In genomic region chr4:121231772-121232414, GRCm38 (mm10) we compare ENCODE assay signal across 8 mouse cellular contexts. TPM values are rescaled to one million over a fixed set of nuclear protein-coding genes. Genes with fewer than 3 reads are reported as not detected.
A peak's percentile ranks its signal among the peaks of the same experiment; 100 is the strongest.
DNase-seq lines count a peak whose midpoint lies in the region; ATAC-seq lines count a peak whose summit lies in the region.

No protein-coding gene starts in this region.

- ATAC-seq in forebrain, embryonic 14.5 days, result peak; percentile 71
- peak; percentile 67 for ATAC-seq in kidney, embryonic 16.5 days (ENCODE audit: low FRiP score, low TSS enrichment)
- ATAC-seq in midbrain, embryonic 11.5 days (ENCODE audit: low FRiP score), result peak; percentile 84

- H3K9me3 ChIP-seq in forebrain, embryonic 14.5 days (replicated peaks; ENCODE audit: control insufficient read depth, low read length), result no peaks in the 10 kb centered on the region
- no peaks in the 10 kb centered on the region for H3K9me3 ChIP-seq in kidney, embryonic 16.5 days (ENCODE audit: low read length)
- no peaks in the 10 kb centered on the region for H3K9me3 ChIP-seq in midbrain, embryonic 11.5 days (ENCODE audit: control insufficient read depth, low read length)

- WGBS in forebrain, embryonic 14.5 days, result 6% methylated on average over 5 of the region's 5 CpGs
- WGBS in kidney, embryonic 16.5 days, result 4% methylated on average over 5 of the region's 5 CpGs
- 10% methylated on average over 5 of the region's 5 CpGs for WGBS in midbrain, embryonic 11.5 days

- no peak overlapping the region for H3K27ac ChIP-seq in forebrain, embryonic 14.5 days (ENCODE audit: low read depth, low read length)
- H3K27ac ChIP-seq in kidney, embryonic 16.5 days (ENCODE audit: low read length), result no peak overlapping the region
- H3K27ac ChIP-seq in midbrain, embryonic 11.5 days (ENCODE audit: low read depth, low read length), result peak overlapping the region; percentile 25; the same call in 1 of the 2 replicates

- H3K4me2 ChIP-seq in forebrain, embryonic 14.5 days (ENCODE audit: low read length), result peak overlapping the region; percentile 36; the same call in 1 of the 2 replicates
- no peak overlapping the region for H3K4me2 ChIP-seq in kidney, embryonic 16.5 days (replicated peaks; ENCODE audit: low read depth, low read length)
- peak overlapping the region; percentile 60; the same call in 1 of the 2 replicates for H3K4me2 ChIP-seq in midbrain, embryonic 11.5 days

- DNase-seq in gastrocnemius, adult 18-20 months (ENCODE audit: low spot score), result peak; percentile 15
- no peak for DNase-seq in gastrocnemius, adult 8-10 months (ENCODE audit: low spot score in 2 of 2)
- DNase-seq in 416B (ENCODE audit: low read depth) (peak; percentile 77), adipocyte (ENCODE audit: low spot score) (peak; percentile 60)
- peak; percentile 85 for DNase-seq in forebrain, embryonic 14.5 days (ENCODE audit: low spot score)
- peak; percentile 95 for DNase-seq in midbrain, embryonic 11.5 days (ENCODE audit: low spot score, missing footprints)
- peak; percentile 56 for DNase-seq in thymus, postnatal 14 days

- H3K4me1 ChIP-seq in forebrain, embryonic 14.5 days (ENCODE audit: control insufficient read depth, insufficient read depth, low read length), result peaks cover 6% of the 10 kb centered on the region; the same call in 1 of the 2 replicates
- H3K4me1 ChIP-seq in kidney, embryonic 16.5 days (ENCODE audit: insufficient read depth, low read length), result 0 out of 2 replicates have a peak, but pooled peaks cover 4% of the 10 kb centered on the region
- peaks cover 9% of the 10 kb centered on the region for H3K4me1 ChIP-seq in midbrain, embryonic 11.5 days (ENCODE audit: control insufficient read depth, insufficient read depth, low read length)

- H3K27me3 ChIP-seq in forebrain, embryonic 14.5 days (replicated peaks; ENCODE audit: control insufficient read depth, insufficient read depth, low read length), result no peaks in the 10 kb centered on the region
- no peaks in the 10 kb centered on the region for H3K27me3 ChIP-seq in kidney, embryonic 16.5 days (ENCODE audit: insufficient read depth, low read length)
- H3K27me3 ChIP-seq in midbrain, embryonic 11.5 days (ENCODE audit: control insufficient read depth, insufficient read depth, low read length), result no peaks in the 10 kb centered on the region

- no peaks in the 10 kb centered on the region for H3K36me3 ChIP-seq in forebrain, embryonic 14.5 days (ENCODE audit: control insufficient read depth, insufficient read depth, low read length)
- H3K36me3 ChIP-seq in kidney, embryonic 16.5 days (ENCODE audit: insufficient read depth, low read length), result no peaks in the 10 kb centered on the region
- H3K36me3 ChIP-seq in midbrain, embryonic 11.5 days (ENCODE audit: control insufficient read depth, insufficient read depth, low read length), result no peaks in the 10 kb centered on the region

- H3K9ac ChIP-seq in forebrain, embryonic 14.5 days (ENCODE audit: low read length), result no peak overlapping the region
- no peak overlapping the region for H3K9ac ChIP-seq in kidney, embryonic 16.5 days (replicated peaks; ENCODE audit: low read length)
- no peak overlapping the region; the same call in 1 of the 2 replicates for H3K9ac ChIP-seq in midbrain, embryonic 11.5 days (ENCODE audit: low read length)

- H3K4me3 ChIP-seq in forebrain, embryonic 14.5 days (ENCODE audit: low read depth, low read length), result no peak overlapping the region
- no peak overlapping the region for H3K4me3 ChIP-seq in kidney, embryonic 16.5 days (ENCODE audit: low read length)
- H3K4me3 ChIP-seq in midbrain, embryonic 11.5 days (ENCODE audit: low read depth, low read length), result peak overlapping the region; percentile 30; the same call in 1 of the 2 replicates

RNA-seq across cellular contexts. Expression of gene Rlf, which starts 17.0 kb away (rescaled TPM):
- total RNA-seq in gastrocnemius, adult 18-20 months (2021), result 1 to 10 TPM; 8.0 to 8.9 TPM
- total RNA-seq in gastrocnemius, adult 8-10 months (2022), result 1 to 10 TPM; 7.6 to 9.3 (median 8.5) TPM
- 17.9 and 22.4 TPM in 2 replicates for polyA plus RNA-seq in forebrain, embryonic 14.5 days (2014; fragmentation: Nextera tagmentation; extraction: Ambion mirVana)
- 23.8 and 26.3 TPM in 2 replicates for polyA plus RNA-seq in kidney, embryonic 16.5 days (2015; fragmentation: Nextera tagmentation; extraction: Ambion mirVana)
- 23.4 and 24.3 TPM in 2 replicates for polyA plus RNA-seq in midbrain, embryonic 11.5 days (2014; fragmentation: Nextera tagmentation; extraction: Ambion mirVana)

Comparison
In these comparisons a context has a peak if more than half of its experiments do, and no peak if none do; other contexts are left out.
1. DNase-seq: peak in gastrocnemius, adult 18-20 months (single experiment), 416B (single experiment), adipocyte (single experiment), forebrain, embryonic 14.5 days (single experiment), midbrain, embryonic 11.5 days (single experiment) and thymus, postnatal 14 days (single experiment); none in gastrocnemius, adult 8-10 months (0 of 2).
2. Peak in every context shown above with its lines, with median percentiles within 50 percentile points of each other: ATAC-seq.